Mouse (Mus musculus): ENCODE data around the gene Rpl23. TPM values are rescaled to one million over a fixed set of nuclear protein-coding genes. Genes with fewer than 3 reads are reported as not detected.
A peak's percentile ranks its signal among the peaks of the same experiment; 100 is the strongest.

The Rpl23 gene
- polyA plus RNA-seq, 1 experiment from 2014 or later: 299 TPM

- H3K4me1 ChIP-seq (ENCODE audit: control insufficient read depth, insufficient read depth, low read length): peaks cover 9% of the 10 kb centered on the region
- no peak overlapping the region for H3K9ac ChIP-seq (ENCODE audit: low read length)
- WGBS: 34% methylated on average over 2 of the region's 2 CpGs
- H3K9me3 ChIP-seq (replicated peaks; ENCODE audit: control insufficient read depth, low read length): no peaks in the 10 kb centered on the region
- H3K4me3 ChIP-seq (ENCODE audit: low read length): no peak overlapping the region
- no peak overlapping the region for H3K27ac ChIP-seq (ENCODE audit: low read length)
- H3K36me3 ChIP-seq (ENCODE audit: control insufficient read depth, insufficient read depth): no peaks in the 10 kb centered on the region; the same call in 1 of the 2 replicates
- H3K4me2 ChIP-seq (ENCODE audit: low read depth, low read length): no peak overlapping the region
- no peaks in the 10 kb centered on the region for H3K27me3 ChIP-seq (ENCODE audit: control insufficient read depth, insufficient read depth, low read length)
- ATAC-seq (replicated peaks; ENCODE audit: extremely low read depth, insufficient read depth, low FRiP score): no peak
Measured at GRCm38 (mm10) chr11:97769704-97770103, 12.5 kb downstream of the Rpl23 start.

- ATAC-seq (replicated peaks; ENCODE audit: extremely low read depth, insufficient read depth, low FRiP score): peak; percentile 94
- Histone ChIP-seq H3K9me3 (replicated peaks; ENCODE audit: control insufficient read depth, low read length) (no peaks in the 10 kb centered on the region), H3K9ac (ENCODE audit: low read length) (peak within 1 kb of the TSS; percentile 89), H3K4me3 (ENCODE audit: low read length) (peak within 1 kb of the TSS; percentile 84), H3K27ac (ENCODE audit: low read length) (peak within 1 kb of the TSS; percentile 80), H3K4me2 (ENCODE audit: low read depth, low read length) (peak within 1 kb of the TSS; percentile 73), H3K27me3 (ENCODE audit: control insufficient read depth, insufficient read depth, low read length) (no peaks in the 10 kb centered on the region), H3K4me1 (ENCODE audit: control insufficient read depth, insufficient read depth, low read length) (peaks cover 9% of the 10 kb centered on the region), H3K36me3 (ENCODE audit: control insufficient read depth, insufficient read depth) (peaks cover 18% of the 10 kb centered on the region)
- WGBS: under 1% methylated on average over 38 of the region's 38 CpGs
Measured at GRCm38 (mm10) chr11:97766154-97766881, 15.9 kb downstream of the Rpl23 start, which contains the start of gene Cwc25. Gene Cwc25, minus strand, starts transcription at chr11:97766556.

- H3K27ac ChIP-seq (ENCODE audit: low read length): no peak overlapping the region
- no peak for ATAC-seq (replicated peaks; ENCODE audit: extremely low read depth, insufficient read depth, low FRiP score)
- peaks cover 9% of the 10 kb centered on the region for H3K4me1 ChIP-seq (ENCODE audit: control insufficient read depth, insufficient read depth, low read length)
- H3K27me3 ChIP-seq (ENCODE audit: control insufficient read depth, insufficient read depth, low read length): no peaks in the 10 kb centered on the region
- peaks cover 33% of the 10 kb centered on the region for H3K36me3 ChIP-seq (ENCODE audit: control insufficient read depth, insufficient read depth)
- no peak overlapping the region for H3K9ac ChIP-seq (ENCODE audit: low read length)
- no peaks in the 10 kb centered on the region for H3K9me3 ChIP-seq (replicated peaks; ENCODE audit: control insufficient read depth, low read length)
- H3K4me3 ChIP-seq (ENCODE audit: low read length): no peak overlapping the region
- H3K4me2 ChIP-seq (ENCODE audit: low read depth, low read length): no peak overlapping the region
Measured at GRCm38 (mm10) chr11:97761638-97762037, 20.6 kb downstream of the Rpl23 start.

- Histone ChIP-seq H3K27ac (ENCODE audit: low read length) (no peak overlapping the region), H3K36me3 (ENCODE audit: control insufficient read depth, insufficient read depth) (peaks cover 47% of the 10 kb centered on the region), H3K9ac (ENCODE audit: low read length) (no peak overlapping the region), H3K27me3 (ENCODE audit: control insufficient read depth, insufficient read depth, low read length) (no peaks in the 10 kb centered on the region), H3K9me3 (replicated peaks; ENCODE audit: control insufficient read depth, low read length) (no peaks in the 10 kb centered on the region), H3K4me3 (ENCODE audit: low read length) (no peak overlapping the region), H3K4me2 (ENCODE audit: low read depth, low read length) (no peak overlapping the region), H3K4me1 (ENCODE audit: control insufficient read depth, insufficient read depth, low read length) (no peaks in the 10 kb centered on the region)
- WGBS: 60% methylated on average over 6 of the region's 6 CpGs
- ATAC-seq (replicated peaks; ENCODE audit: extremely low read depth, insufficient read depth, low FRiP score): no peak
Measured at GRCm38 (mm10) chr11:97758942-97759341, 23.3 kb downstream of the Rpl23 start.

GRCm38 (mm10) chr11:97758125-97758524, 24.1 kb downstream of the Rpl23 start:
- ATAC-seq (replicated peaks; ENCODE audit: extremely low read depth, insufficient read depth, low FRiP score): no peak
- 93% methylated on average over 1 of the region's 1 CpGs for WGBS
- Histone ChIP-seq H3K27ac (ENCODE audit: low read length) (no peak overlapping the region), H3K9me3 (replicated peaks; ENCODE audit: control insufficient read depth, low read length) (no peaks in the 10 kb centered on the region), H3K4me1 (ENCODE audit: control insufficient read depth, insufficient read depth, low read length) (no peaks in the 10 kb centered on the region), H3K4me3 (ENCODE audit: low read length) (no peak overlapping the region), H3K36me3 (ENCODE audit: control insufficient read depth, insufficient read depth) (peaks cover 51% of the 10 kb centered on the region), H3K27me3 (ENCODE audit: control insufficient read depth, insufficient read depth, low read length) (no peaks in the 10 kb centered on the region), H3K4me2 (ENCODE audit: low read depth, low read length) (no peak overlapping the region), H3K9ac (ENCODE audit: low read length) (no peak overlapping the region)

GRCm38 (mm10) chr11:97753277-97753676, 29.0 kb downstream of the Rpl23 start:
- Histone ChIP-seq H3K27ac (ENCODE audit: low read length) (no peak overlapping the region), H3K9me3 (replicated peaks; ENCODE audit: control insufficient read depth, low read length) (no peaks in the 10 kb centered on the region), H3K4me3 (ENCODE audit: low read length) (no peak overlapping the region), H3K4me1 (ENCODE audit: control insufficient read depth, insufficient read depth, low read length) (no peaks in the 10 kb centered on the region), H3K4me2 (ENCODE audit: low read depth, low read length) (no peak overlapping the region), H3K27me3 (ENCODE audit: control insufficient read depth, insufficient read depth, low read length) (no peaks in the 10 kb centered on the region), H3K36me3 (ENCODE audit: control insufficient read depth, insufficient read depth) (peaks cover 59% of the 10 kb centered on the region), H3K9ac (ENCODE audit: low read length) (no peak overlapping the region)
- ATAC-seq (replicated peaks; ENCODE audit: extremely low read depth, insufficient read depth, low FRiP score): no peak
- 93% methylated on average over 8 of the region's 8 CpGs for WGBS

GRCm38 (mm10) chr11:97748496-97748895, 33.7 kb downstream of the Rpl23 start:
- Histone ChIP-seq H3K27me3 (ENCODE audit: control insufficient read depth, insufficient read depth, low read length) (no peaks in the 10 kb centered on the region), H3K9me3 (replicated peaks; ENCODE audit: control insufficient read depth, low read length) (no peaks in the 10 kb centered on the region), H3K4me1 (ENCODE audit: control insufficient read depth, insufficient read depth, low read length) (peaks cover 7% of the 10 kb centered on the region; the same call in 1 of the 2 replicates), H3K9ac (ENCODE audit: low read length) (no peak overlapping the region), H3K36me3 (ENCODE audit: control insufficient read depth, insufficient read depth) (peaks cover 43% of the 10 kb centered on the region), H3K27ac (ENCODE audit: low read length) (no peak overlapping the region), H3K4me2 (ENCODE audit: low read depth, low read length) (no peak overlapping the region), H3K4me3 (ENCODE audit: low read length) (no peak overlapping the region)
- no peak for ATAC-seq (replicated peaks; ENCODE audit: extremely low read depth, insufficient read depth, low FRiP score)
- 89% methylated on average over 5 of the region's 5 CpGs for WGBS

GRCm38 (mm10) chr11:97747773-97748172, 34.5 kb downstream of the Rpl23 start:
- H3K4me1 ChIP-seq (ENCODE audit: control insufficient read depth, insufficient read depth, low read length): peaks cover 14% of the 10 kb centered on the region
- WGBS: 79% methylated on average over 8 of the region's 8 CpGs
- no peak overlapping the region for H3K4me2 ChIP-seq (ENCODE audit: low read depth, low read length)
- peaks cover 36% of the 10 kb centered on the region for H3K36me3 ChIP-seq (ENCODE audit: control insufficient read depth, insufficient read depth)
- H3K27ac ChIP-seq (ENCODE audit: low read length): no peak overlapping the region
- H3K9ac ChIP-seq (ENCODE audit: low read length): no peak overlapping the region
- H3K4me3 ChIP-seq (ENCODE audit: low read length): no peak overlapping the region
- no peaks in the 10 kb centered on the region for H3K27me3 ChIP-seq (ENCODE audit: control insufficient read depth, insufficient read depth, low read length)
- no peaks in the 10 kb centered on the region for H3K9me3 ChIP-seq (replicated peaks; ENCODE audit: control insufficient read depth, low read length)
- no peak for ATAC-seq (replicated peaks; ENCODE audit: extremely low read depth, insufficient read depth, low FRiP score)

GRCm38 (mm10) chr11:97745331-97745721, 36.9 kb downstream of the Rpl23 start:
- Histone ChIP-seq H3K27me3 (ENCODE audit: control insufficient read depth, insufficient read depth, low read length) (no peaks in the 10 kb centered on the region), H3K27ac (ENCODE audit: low read length) (no peak overlapping the region), H3K9me3 (replicated peaks; ENCODE audit: control insufficient read depth, low read length) (no peaks in the 10 kb centered on the region), H3K4me3 (ENCODE audit: low read length) (peak overlapping the region; percentile 85), H3K4me2 (ENCODE audit: low read depth, low read length) (peak overlapping the region; percentile 77), H3K9ac (ENCODE audit: low read length) (0 out of 2 replicates have a peak overlapping the region, but pooled peaks have one; percentile 33), H3K36me3 (ENCODE audit: control insufficient read depth, insufficient read depth) (peaks cover 20% of the 10 kb centered on the region), H3K4me1 (ENCODE audit: control insufficient read depth, insufficient read depth, low read length) (peaks cover 20% of the 10 kb centered on the region)
- 8% methylated on average over 13 of the region's 13 CpGs for WGBS
- no peak for ATAC-seq (replicated peaks; ENCODE audit: extremely low read depth, insufficient read depth, low FRiP score)
